Mouse (Mus musculus): ENCODE measurements around the gene Igf2r. TPM values are rescaled to one million over a fixed set of nuclear protein-coding genes. Genes with fewer than 3 reads are reported as not detected.

The Igf2r gene
- polyA plus RNA-seq, 1 experiment from 2014 or later = 11.9 TPM

- peak; percentile 55 for ATAC-seq
- H3K36me3 ChIP-seq (ENCODE audit: control insufficient read depth, insufficient read depth) = no peaks in the 10 kb centered on the region
- no peaks in the 10 kb centered on the region for H3K9me3 ChIP-seq (ENCODE audit: control insufficient read depth, low read length)
- H3K4me1 ChIP-seq (replicated peaks; ENCODE audit: control insufficient read depth, insufficient read depth, low read length) = peaks cover 13% of the 10 kb centered on the region
- no peak overlapping the region for H3K27ac ChIP-seq (ENCODE audit: low read length)
- no peak overlapping the region for H3K9ac ChIP-seq (replicated peaks; ENCODE audit: low read depth, low read length)
- no peak overlapping the region for H3K4me2 ChIP-seq (ENCODE audit: low read length)
- no peaks in the 10 kb centered on the region for H3K27me3 ChIP-seq (replicated peaks; ENCODE audit: control insufficient read depth, insufficient read depth, low read length)
- WGBS = 21% methylated on average over 10 of the region's 10 CpGs
- H3K4me3 ChIP-seq (replicated peaks; ENCODE audit: low read length) = no peak overlapping the region
These were observed 21.1 kb upstream of the Igf2r start for GRCm38 (mm10) chr17:12790353-12791078.

GRCm38 (mm10) chr17:12782861-12783847 is 13.7 kb upstream of the Igf2r start:
- 80% methylated on average over 11 of the region's 11 CpGs for WGBS
- Histone ChIP-seq H3K4me1 (replicated peaks; ENCODE audit: control insufficient read depth, insufficient read depth, low read length) (0 out of 2 replicates have a peak, but pooled peaks cover 2% of the 10 kb centered on the region), H3K9ac (replicated peaks; ENCODE audit: low read depth, low read length) (no peak overlapping the region), H3K4me2 (ENCODE audit: low read length) (no peak overlapping the region), H3K4me3 (replicated peaks; ENCODE audit: low read length) (no peak overlapping the region), H3K9me3 (ENCODE audit: control insufficient read depth, low read length) (no peaks in the 10 kb centered on the region), H3K27ac (ENCODE audit: low read length) (no peak overlapping the region), H3K27me3 (replicated peaks; ENCODE audit: control insufficient read depth, insufficient read depth, low read length) (no peaks in the 10 kb centered on the region), H3K36me3 (ENCODE audit: control insufficient read depth, insufficient read depth) (no peaks in the 10 kb centered on the region)
- ATAC-seq = no peak

DNA sequence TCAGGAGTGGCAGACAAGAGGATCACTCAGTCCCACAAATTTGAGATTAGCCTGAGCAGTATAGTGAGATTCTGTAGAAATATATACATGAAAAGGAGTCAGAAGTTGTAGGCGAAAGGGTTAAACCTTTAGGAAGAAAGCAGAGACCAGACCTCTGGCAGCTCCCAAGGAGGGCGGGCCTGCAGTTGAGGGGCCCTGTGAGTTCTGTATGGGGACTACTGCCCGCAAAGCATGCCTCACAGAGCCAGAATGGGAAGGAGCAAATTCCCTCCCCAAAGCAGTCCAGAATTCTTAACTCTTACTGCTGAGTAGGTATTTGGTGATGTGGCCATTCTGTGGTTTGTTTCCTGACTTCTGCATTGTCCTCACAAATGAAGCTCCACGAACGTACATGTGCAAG is 11.6 kb upstream of the Igf2r start:
- H3K4me1 ChIP-seq (replicated peaks; ENCODE audit: control insufficient read depth, insufficient read depth, low read length) = 0 out of 2 replicates have a peak, but pooled peaks cover 2% of the 10 kb centered on the region
- H3K9ac ChIP-seq (replicated peaks; ENCODE audit: low read depth, low read length) = no peak overlapping the region
- no peaks in the 10 kb centered on the region for H3K9me3 ChIP-seq (ENCODE audit: control insufficient read depth, low read length)
- WGBS = 33% methylated on average over 5 of the region's 5 CpGs
- H3K27ac ChIP-seq (ENCODE audit: low read length) = no peak overlapping the region
- no peak for ATAC-seq
- no peak overlapping the region for H3K4me2 ChIP-seq (ENCODE audit: low read length)
- H3K27me3 ChIP-seq (replicated peaks; ENCODE audit: control insufficient read depth, insufficient read depth, low read length) = no peaks in the 10 kb centered on the region
- H3K36me3 ChIP-seq (ENCODE audit: control insufficient read depth, insufficient read depth) = no peaks in the 10 kb centered on the region
- H3K4me3 ChIP-seq (replicated peaks; ENCODE audit: low read length) = no peak overlapping the region

- no peak for ATAC-seq
- Histone ChIP-seq H3K4me1 (replicated peaks; ENCODE audit: control insufficient read depth, insufficient read depth, low read length) (0 out of 2 replicates have a peak, but pooled peaks cover 2% of the 10 kb centered on the region), H3K9ac (replicated peaks; ENCODE audit: low read depth, low read length) (no peak overlapping the region), H3K4me2 (ENCODE audit: low read length) (no peak overlapping the region), H3K4me3 (replicated peaks; ENCODE audit: low read length) (no peak overlapping the region), H3K9me3 (ENCODE audit: control insufficient read depth, low read length) (no peaks in the 10 kb centered on the region), H3K36me3 (ENCODE audit: control insufficient read depth, insufficient read depth) (no peaks in the 10 kb centered on the region), H3K27me3 (replicated peaks; ENCODE audit: control insufficient read depth, insufficient read depth, low read length) (no peaks in the 10 kb centered on the region), H3K27ac (ENCODE audit: low read length) (no peak overlapping the region)
- 61% methylated on average over 8 of the region's 8 CpGs for WGBS
These were observed 10.7 kb upstream of the Igf2r start for GRCm38 (mm10) chr17:12780125-12780524.

DNA sequence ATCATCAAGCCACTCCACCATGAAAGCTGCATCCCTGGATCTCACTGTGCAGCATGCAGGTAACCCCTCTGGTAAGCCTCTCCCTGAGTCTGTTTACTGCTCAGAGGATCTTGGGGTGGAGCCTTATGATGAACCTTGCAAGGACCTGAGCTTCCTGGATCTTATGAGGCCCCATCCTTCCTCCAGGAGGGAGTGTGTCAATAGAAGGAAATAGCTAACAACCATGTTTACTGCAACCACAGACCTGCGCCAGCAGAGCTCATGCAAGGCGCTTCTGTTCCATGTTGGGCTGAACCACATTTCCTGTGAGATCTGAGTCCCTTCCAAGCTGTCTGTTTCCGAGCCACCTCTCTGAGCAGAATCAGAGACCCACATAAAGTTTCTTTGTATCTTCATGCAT is 10.0 kb upstream of the Igf2r start:
- no peak overlapping the region for H3K4me2 ChIP-seq (ENCODE audit: low read length)
- no peaks in the 10 kb centered on the region for H3K9me3 ChIP-seq (ENCODE audit: control insufficient read depth, low read length)
- no peak overlapping the region for H3K27ac ChIP-seq (ENCODE audit: low read length)
- 0 out of 2 replicates have a peak, but pooled peaks cover 2% of the 10 kb centered on the region for H3K4me1 ChIP-seq (replicated peaks; ENCODE audit: control insufficient read depth, insufficient read depth, low read length)
- H3K4me3 ChIP-seq (replicated peaks; ENCODE audit: low read length) = no peak overlapping the region
- H3K27me3 ChIP-seq (replicated peaks; ENCODE audit: control insufficient read depth, insufficient read depth, low read length) = no peaks in the 10 kb centered on the region
- ATAC-seq = no peak
- WGBS = 87% methylated on average over 3 of the region's 3 CpGs
- H3K36me3 ChIP-seq (ENCODE audit: control insufficient read depth, insufficient read depth) = no peaks in the 10 kb centered on the region
- no peak overlapping the region for H3K9ac ChIP-seq (replicated peaks; ENCODE audit: low read depth, low read length)

GRCm38 (mm10) chr17:12773956-12774355 is 4.5 kb upstream of the Igf2r start:
- H3K4me3 ChIP-seq (replicated peaks; ENCODE audit: low read length) = no peak overlapping the region
- no peak overlapping the region for H3K4me2 ChIP-seq (ENCODE audit: low read length)
- H3K27me3 ChIP-seq (replicated peaks; ENCODE audit: control insufficient read depth, insufficient read depth, low read length) = no peaks in the 10 kb centered on the region
- H3K4me1 ChIP-seq (replicated peaks; ENCODE audit: control insufficient read depth, insufficient read depth, low read length) = peaks cover 6% of the 10 kb centered on the region
- H3K27ac ChIP-seq (ENCODE audit: low read length) = no peak overlapping the region
- no peaks in the 10 kb centered on the region for H3K36me3 ChIP-seq (ENCODE audit: control insufficient read depth, insufficient read depth)
- 84% methylated on average over 3 of the region's 3 CpGs for WGBS
- H3K9me3 ChIP-seq (ENCODE audit: control insufficient read depth, low read length) = no peaks in the 10 kb centered on the region
- ATAC-seq = no peak
- no peak overlapping the region for H3K9ac ChIP-seq (replicated peaks; ENCODE audit: low read depth, low read length)

DNA sequence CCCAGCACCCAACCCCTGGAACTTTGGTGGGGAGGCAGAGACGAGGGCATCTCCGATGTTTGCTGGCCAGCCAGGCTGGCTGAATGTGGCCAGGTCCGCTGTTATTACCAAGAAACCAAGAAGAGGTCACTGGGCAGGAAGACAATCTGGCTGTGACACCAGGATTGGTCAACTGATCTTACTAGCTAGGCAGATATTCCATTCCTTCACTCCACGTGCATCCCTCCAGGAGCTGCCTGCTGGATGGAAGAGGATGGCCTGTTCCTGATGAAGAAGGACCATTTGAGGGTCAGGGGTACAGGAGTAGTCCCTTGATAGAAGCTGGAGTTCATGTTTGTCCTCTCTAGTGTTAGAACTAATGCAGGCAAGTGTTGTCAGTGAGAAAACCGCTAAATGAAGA is 1.0 kb upstream of the Igf2r start:
- peak overlapping the region; percentile 85; the same call in 1 of the 2 replicates for H3K4me2 ChIP-seq (ENCODE audit: low read length)
- H3K4me1 ChIP-seq (replicated peaks; ENCODE audit: control insufficient read depth, insufficient read depth, low read length) = peaks cover 30% of the 10 kb centered on the region
- 87% methylated on average over 5 of the region's 5 CpGs for whole genome bisulfite sequencing

DNA sequence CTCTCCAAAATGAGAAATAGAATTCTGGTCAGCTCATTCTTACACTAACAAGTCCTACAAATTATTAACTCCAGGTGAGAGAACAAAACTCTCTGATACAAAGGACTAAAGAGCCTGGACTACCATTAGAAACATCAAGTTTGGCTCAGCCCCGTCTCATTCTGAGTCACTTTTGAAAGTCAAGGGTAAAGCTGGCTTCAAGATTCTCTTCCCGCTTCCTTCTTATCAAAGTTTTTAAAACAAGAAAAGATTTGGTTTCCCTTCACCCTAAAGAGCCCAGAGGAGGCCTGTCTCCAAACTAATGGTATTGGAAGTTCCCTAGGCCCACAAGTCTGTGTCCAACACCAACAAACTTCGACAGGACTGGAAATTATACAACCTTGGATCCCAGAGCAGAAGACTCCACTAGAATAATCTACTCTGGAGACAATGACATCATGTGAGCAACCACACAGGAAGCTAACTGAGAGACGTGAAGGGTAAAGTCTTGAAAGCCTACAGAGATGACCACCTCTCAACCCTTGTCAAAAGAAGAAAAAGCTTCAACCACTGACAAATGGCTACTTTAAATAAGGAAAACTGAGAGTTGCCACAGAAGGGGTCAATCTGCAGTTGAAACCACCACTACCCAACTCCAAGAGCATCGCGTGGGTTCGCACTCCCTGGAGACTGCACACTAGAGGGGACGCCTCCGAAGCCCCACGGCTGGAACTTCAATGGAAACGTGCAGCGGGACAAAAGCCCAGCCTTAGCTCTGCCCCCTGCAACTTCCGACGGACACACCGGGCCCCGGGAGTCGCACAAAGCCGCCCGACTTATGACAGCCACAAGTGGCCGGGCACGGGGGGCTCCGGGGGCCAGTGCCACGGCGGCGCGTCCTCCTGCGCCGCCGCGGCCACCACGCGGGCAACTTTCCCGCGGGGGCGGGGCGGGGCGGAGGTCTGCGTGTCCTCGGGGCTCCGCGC is 767 bp downstream of the Igf2r start:
- WGBS = 9% methylated on average over 41 of the region's 41 CpGs
- no peaks in the 10 kb centered on the region for H3K36me3 ChIP-seq (ENCODE audit: control insufficient read depth, insufficient read depth)
- peak overlapping the region; percentile 68; the same call in 1 of the 2 replicates for H3K27ac ChIP-seq (ENCODE audit: low read length)
- H3K4me2 ChIP-seq (ENCODE audit: low read length) = peak overlapping the region; percentile 85
- no peaks in the 10 kb centered on the region for H3K27me3 ChIP-seq (replicated peaks; ENCODE audit: control insufficient read depth, insufficient read depth, low read length)
- no peaks in the 10 kb centered on the region for H3K9me3 ChIP-seq (ENCODE audit: control insufficient read depth, low read length)
- H3K4me3 ChIP-seq (replicated peaks; ENCODE audit: low read length) = peak overlapping the region; percentile 91
- H3K4me1 ChIP-seq (replicated peaks; ENCODE audit: control insufficient read depth, insufficient read depth, low read length) = peaks cover 30% of the 10 kb centered on the region
- peak; percentile 41; the same call in 1 of the 2 replicates for ATAC-seq
- H3K9ac ChIP-seq (replicated peaks; ENCODE audit: low read depth, low read length) = peak overlapping the region; percentile 90

More for the DNA sequence above, 1.0 kb upstream of the Igf2r start:
- H3K36me3 ChIP-seq (ENCODE audit: control insufficient read depth, insufficient read depth) = no peaks in the 10 kb centered on the region
- H3K9me3 ChIP-seq (ENCODE audit: control insufficient read depth, low read length) = no peaks in the 10 kb centered on the region
- no peak overlapping the region for H3K9ac ChIP-seq (replicated peaks; ENCODE audit: low read depth, low read length)
- no peak overlapping the region for H3K27ac ChIP-seq (ENCODE audit: low read length)
- no peak overlapping the region for H3K4me3 ChIP-seq (replicated peaks; ENCODE audit: low read length)
- H3K27me3 ChIP-seq (replicated peaks; ENCODE audit: control insufficient read depth, insufficient read depth, low read length) = no peaks in the 10 kb centered on the region
- ATAC-seq = no peak

Data from forebrain, embryonic 16.5 days (tissue).